Mouse (Mus musculus): ENCODE measurements around the gene Lcn10.
"Not testable (repeated sequence)": the region's sequence is repeated elsewhere in the genome, so short reads cannot be mapped to it uniquely, and the experiment has no call there.

The Lcn10 gene

GRCm38 (mm10) chr2:25706643-25707481 lies 24.3 kb downstream of the Lcn10 start, which contains the start of gene Bmyc:
Gene Bmyc, plus strand, starts transcription at chr2:25706739.
- peak; percentile 21 for DNase-seq (ENCODE audit: low spot score)

GRCm38 (mm10) chr2:25708121-25708520 lies 25.6 kb downstream of the Lcn10 start:
- DNase-seq (ENCODE audit: low spot score), result no peak

GRCm38 (mm10) chr2:25709056-25709455 lies 26.5 kb downstream of the Lcn10 start:
- DNase-seq (ENCODE audit: low spot score), result not testable (repeated sequence)

GRCm38 (mm10) chr2:25709791-25710190 lies 27.3 kb downstream of the Lcn10 start:
- not testable (repeated sequence) for DNase-seq (ENCODE audit: low spot score)

DNA sequence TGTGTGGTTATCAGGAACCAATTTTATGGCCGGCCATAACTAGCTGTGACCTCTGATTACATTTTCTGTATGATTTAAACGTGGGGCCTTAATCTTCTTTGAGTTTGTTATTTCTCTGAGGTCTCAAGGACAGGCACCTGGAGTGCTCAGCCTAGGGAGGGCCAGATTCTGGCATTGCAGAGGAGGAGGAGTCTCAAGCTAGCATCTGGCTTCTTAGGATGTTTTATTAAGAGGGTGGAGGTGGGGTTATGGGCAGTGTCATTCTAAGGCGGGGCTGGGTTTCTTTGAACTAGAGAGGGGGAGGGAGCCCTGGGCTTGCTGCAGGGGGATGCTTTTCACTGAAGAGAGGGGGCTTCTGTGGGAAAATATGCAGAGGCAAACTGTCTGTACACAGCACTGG lies 29.1 kb downstream of the Lcn10 start:
- DNase-seq (ENCODE audit: low spot score), result not testable (repeated sequence)

GRCm38 (mm10) chr2:25717222-25717621 lies 34.7 kb downstream of the Lcn10 start:
- DNase-seq (ENCODE audit: low spot score), result no peak

GRCm38 (mm10) chr2:25733199-25733930 lies 50.8 kb downstream of the Lcn10 start:
- no peak for DNase-seq (ENCODE audit: low spot score)
